Mouse (Mus musculus) thymus, postnatal 4 days (tissue): ENCODE measurements around the gene Sugct.

ENCODE experiments used
- DNase-seq: peaks from one replicate; pipeline ENCODE4 v3.0.0; 2021

Sugct gene

GRCm38 (mm10) chr13:17288377-17288776, 407.0 kb downstream of the Sugct start:
- no peak for DNase-seq

- no peak for DNase-seq
Measured at GRCm38 (mm10) chr13:17245936-17246335, 449.4 kb downstream of the Sugct start.

GRCm38 (mm10) chr13:17216524-17216923, 478.8 kb downstream of the Sugct start:
- no peak for DNase-seq

- no peak for DNase-seq
Measured at GRCm38 (mm10) chr13:17212681-17213080, 482.7 kb downstream of the Sugct start.

GRCm38 (mm10) chr13:17190180-17190762, 505.1 kb downstream of the Sugct start:
- no peak for DNase-seq

GRCm38 (mm10) chr13:17185253-17185652, 510.1 kb downstream of the Sugct start:
- peak; percentile 17 for DNase-seq

- no peak for DNase-seq
Measured at GRCm38 (mm10) chr13:17165917-17166316, 529.4 kb downstream of the Sugct start.

- DNase-seq, result no peak
Measured at GRCm38 (mm10) chr13:17164721-17165120, 530.6 kb downstream of the Sugct start.

- DNase-seq, result no peak
Measured at GRCm38 (mm10) chr13:17146441-17146992, 548.8 kb downstream of the Sugct start.

- DNase-seq, result no peak
Measured at GRCm38 (mm10) chr13:17116073-17116472, 579.3 kb downstream of the Sugct start.

GRCm38 (mm10) chr13:17102372-17102771, 593.0 kb downstream of the Sugct start:
- no peak for DNase-seq

GRCm38 (mm10) chr13:17086547-17086946, 608.8 kb downstream of the Sugct start:
- no peak for DNase-seq

- no peak for DNase-seq
Measured at GRCm38 (mm10) chr13:17086146-17086545, 609.2 kb downstream of the Sugct start.

GRCm38 (mm10) chr13:17084946-17085852, 610.2 kb downstream of the Sugct start:
- no peak for DNase-seq

- DNase-seq, result no peak
Measured at GRCm38 (mm10) chr13:17081618-17082017, 613.7 kb downstream of the Sugct start.

GRCm38 (mm10) chr13:17065552-17065951, 629.8 kb downstream of the Sugct start:
- DNase-seq, result no peak

- no peak for DNase-seq
Measured at GRCm38 (mm10) chr13:17056650-17057049, 638.7 kb downstream of the Sugct start.

GRCm38 (mm10) chr13:17043426-17044224, 651.7 kb downstream of the Sugct start:
- DNase-seq, result no peak

- DNase-seq, result no peak
Measured at GRCm38 (mm10) chr13:17042332-17042731, 653.0 kb downstream of the Sugct start.

- no peak for DNase-seq
Measured at GRCm38 (mm10) chr13:17039727-17040126, 655.6 kb downstream of the Sugct start.

- DNase-seq, result no peak
Measured at GRCm38 (mm10) chr13:17038341-17038740, 657.0 kb downstream of the Sugct start.

- DNase-seq, result no peak
Measured at GRCm38 (mm10) chr13:17037899-17038298, 657.5 kb downstream of the Sugct start.

- peak; percentile 20 for DNase-seq
Measured at GRCm38 (mm10) chr13:17030761-17031160, 664.6 kb downstream of the Sugct start.
